Mouse (Mus musculus) MEL (cell line): ENCODE measurements around the gene Vdac1. TPM values are rescaled to one million over a fixed set of nuclear protein-coding genes. Genes with fewer than 3 reads are reported as not detected.

Experiments
- DNase-seq: peaks from one replicate; pipeline ENCODE4 v3.0.0; 2011; ENCODE audit warnings: low read depth, low spot score
- H3K27ac ChIP-seq: 2 replicates; pipeline ENCODE4 v1.5.1; 2012; ENCODE audit warnings: low read depth, mild to moderate bottlenecking, control low read depth, low read length, moderate library complexity; ENCODE audit not compliant: control insufficient read depth
- H3K27me3 ChIP-seq, 2 experiments: fragments of 150-350 bp in 1 of 2; sonication (generic) in 1 of 2; 2 replicates each; pipeline ENCODE4 v1.6.1; 2012; ENCODE audit warnings: low read length in 2 of 2, mild to moderate bottlenecking in 2 of 2, improper control_type of control experiment in 1 of 2, moderate library complexity in 1 of 2; ENCODE audit not compliant: insufficient read depth in 2 of 2, control insufficient read depth in 1 of 2
- H3K36me3 ChIP-seq, 2 experiments: 2 replicates each; pipeline ENCODE4 v1.6.1; 2012 to 2014; ENCODE audit warnings: low read length in 2 of 2, improper control_type of control experiment in 1 of 2, inconsistent platforms in 1 of 2, mild to moderate bottlenecking in 1 of 2; ENCODE audit not compliant: insufficient read depth in 2 of 2, control insufficient read depth in 1 of 2
- H3K4me1 ChIP-seq, 2 experiments: fragments of 150-350 bp in 1 of 2; sonication (generic) in 1 of 2; 2 replicates each; pipeline ENCODE4 v1.6.1; 2012; ENCODE audit warnings: low read length in 2 of 2, improper control_type of control experiment in 1 of 2, mild to moderate bottlenecking in 1 of 2; ENCODE audit not compliant: insufficient read depth in 2 of 2, control insufficient read depth in 1 of 2
- H3K4me3 ChIP-seq, 2 experiments: fragments of 150-350 bp in 1 of 2; sonication (generic) in 1 of 2; 2 replicates each; pipeline ENCODE4 v1.5.1; 2012; ENCODE audit warnings: low read depth in 2 of 2, low read length in 2 of 2, mild to moderate bottlenecking in 2 of 2, moderate library complexity in 2 of 2, control low read depth in 1 of 2, improper control_type of control experiment in 1 of 2; ENCODE audit not compliant: control insufficient read depth in 1 of 2, insufficient read depth in 1 of 2
- H3K79me2 ChIP-seq: 2 replicates; pipeline ENCODE4 v1.6.1; 2012; ENCODE audit warnings: mild to moderate bottlenecking, low read length, moderate library complexity; ENCODE audit not compliant: control insufficient read depth, poor library complexity, insufficient read depth
- H3K9ac ChIP-seq: 2 replicates; pipeline ENCODE4 v1.6.1; 2012; ENCODE audit warnings: low read depth, mild to moderate bottlenecking, control low read depth, low read length, moderate library complexity; ENCODE audit not compliant: control insufficient read depth, poor library complexity, severe bottlenecking
- H3K9me3 ChIP-seq: fragments of 150-350 bp; sonication (generic); replicated peaks from 2 replicates; pipeline ENCODE4 v1.6.1; 2012; ENCODE audit warnings: mild to moderate bottlenecking, low read length, improper control_type of control experiment, moderate library complexity; ENCODE audit not compliant: insufficient read depth
- BHLHE40 ChIP-seq: IDR thresholded peaks from 2 replicates; pipeline ENCODE4 v1.6.1; 2012; ENCODE audit warnings: low read depth, mild to moderate bottlenecking, inconsistent platforms, low read length, improper control_type of control experiment, borderline replicate concordance
- CHD1 ChIP-seq: IDR thresholded peaks from 2 replicates; pipeline ENCODE4 v1.6.1; 2012; ENCODE audit warnings: low read depth, mild to moderate bottlenecking, inconsistent platforms, low read length, improper control_type of control experiment
- MAFK ChIP-seq: IDR thresholded peaks from 2 replicates; pipeline ENCODE4 v1.6.1; 2011; ENCODE audit warnings: low read depth, mild to moderate bottlenecking, low read length, improper control_type of control experiment, borderline replicate concordance
- MAX ChIP-seq: IDR thresholded peaks from 2 replicates; pipeline ENCODE4 v1.6.1; 2011; ENCODE audit warnings: low read length, improper control_type of control experiment
- MAZ ChIP-seq: IDR thresholded peaks from 2 replicates; pipeline ENCODE4 v1.6.1; 2012; ENCODE audit warnings: low read depth, mild to moderate bottlenecking, inconsistent platforms, low read length, improper control_type of control experiment
- MEF2A ChIP-seq: IDR thresholded peaks from 2 replicates; pipeline ENCODE4 v1.6.1; 2014; ENCODE audit warnings: low read depth, mild to moderate bottlenecking, inconsistent platforms, low read length, improper control_type of control experiment; ENCODE audit not compliant: poor library complexity, insufficient replicate concordance, severe bottlenecking; ENCODE audit errors: extremely low read depth
- MXI1 ChIP-seq: IDR thresholded peaks from 2 replicates; pipeline ENCODE4 v1.6.1; 2011; ENCODE audit warnings: mild to moderate bottlenecking, low read depth, low read length, improper control_type of control experiment
- NELFE ChIP-seq: IDR thresholded peaks from 2 replicates; pipeline ENCODE4 v1.6.1; 2011; ENCODE audit warnings: low read depth, low read length, improper control_type of control experiment
- POLR2A ChIP-seq, 2 experiments: IDR thresholded peaks; 2 replicates each; pipeline ENCODE4 v1.6.1; 2011 to 2012; ENCODE audit warnings: low read length in 2 of 2, mild to moderate bottlenecking in 2 of 2, control low read depth in 1 of 2, improper control_type of control experiment in 1 of 2, low read depth in 1 of 2, moderate library complexity in 1 of 2; ENCODE audit not compliant: control insufficient read depth in 1 of 2, insufficient read depth in 1 of 2, poor library complexity in 1 of 2
- POLR2AphosphoS2 ChIP-seq: IDR thresholded peaks from 2 replicates; pipeline ENCODE4 v1.6.1; 2011; ENCODE audit warnings: low read length, improper control_type of control experiment
- POLR2AphosphoS5 ChIP-seq: IDR thresholded peaks from 2 replicates; pipeline ENCODE4 v1.6.1; 2012; ENCODE audit warnings: low read depth, borderline replicate concordance, mild to moderate bottlenecking, inconsistent platforms, low read length, moderate library complexity, mixed read lengths
- SIN3A ChIP-seq: IDR thresholded peaks from 2 replicates; pipeline ENCODE4 v1.6.1; 2012; ENCODE audit warnings: low read length, improper control_type of control experiment, inconsistent platforms
- TAL1 ChIP-seq: IDR thresholded peaks from 2 replicates; pipeline ENCODE4 v1.6.1; 2012; ENCODE audit warnings: mild to moderate bottlenecking, inconsistent platforms, low read length, moderate library complexity, mixed read lengths
- TBP ChIP-seq: IDR thresholded peaks from 2 replicates; pipeline ENCODE4 v1.8.0; 2011; ENCODE audit warnings: low read depth, low read length, improper control_type of control experiment
- TCF12 ChIP-seq: IDR thresholded peaks from 2 replicates; pipeline ENCODE4 v1.6.1; 2014; ENCODE audit warnings: low read depth, mild to moderate bottlenecking, inconsistent platforms, low read length, improper control_type of control experiment, moderate library complexity
- UBTF ChIP-seq: IDR thresholded peaks from 2 replicates; pipeline ENCODE4 v1.6.1; 2012; ENCODE audit warnings: low read depth, mild to moderate bottlenecking, inconsistent platforms, low read length, improper control_type of control experiment, moderate library complexity, borderline replicate concordance; ENCODE audit not compliant: insufficient read depth
- ZC3H11A ChIP-seq: IDR thresholded peaks from 2 replicates; pipeline ENCODE4 v1.6.1; 2012; ENCODE audit warnings: low read depth, mild to moderate bottlenecking, inconsistent platforms, low read length, improper control_type of control experiment
- ZKSCAN1 ChIP-seq: IDR thresholded peaks from 2 replicates; pipeline ENCODE4 v1.6.1; 2012; ENCODE audit warnings: low read depth, mild to moderate bottlenecking, inconsistent platforms, low read length, improper control_type of control experiment, moderate library complexity
- ZMIZ1 ChIP-seq: IDR thresholded peaks from 2 replicates; pipeline ENCODE4 v1.6.1; 2012; ENCODE audit warnings: low read depth, mild to moderate bottlenecking, inconsistent platforms, low read length, improper control_type of control experiment, moderate library complexity
- polyA plus RNA-seq, 2 experiments: library from polyadenylated mRNA; stranded (reverse) in 1 of 2; unstranded in 1 of 2; fragments of >175 nt in 1 of 2; fragments of >200 nt in 1 of 2; gene quantifications; 2 replicates each; pipeline versions ENCODE4 v1.2.1 to v1.2.4; 2012; ENCODE audit warnings: low replicate concordance in 2 of 2, low read depth in 1 of 2; ENCODE audit not compliant: insufficient read length in 2 of 2, insufficient read depth in 1 of 2, missing spikeins in 1 of 2
- total RNA-seq: library from RNA; depleted of rRNA; stranded (reverse); fragments of 300-350 nt; gene quantifications from 2 replicates; pipeline ENCODE4 v1.2.3, GENCODE M21; 2012

Vdac1 gene
- total and polyA plus RNA-seq, 3 experiments = 257 to 389 (median 381) TPM

DNA sequence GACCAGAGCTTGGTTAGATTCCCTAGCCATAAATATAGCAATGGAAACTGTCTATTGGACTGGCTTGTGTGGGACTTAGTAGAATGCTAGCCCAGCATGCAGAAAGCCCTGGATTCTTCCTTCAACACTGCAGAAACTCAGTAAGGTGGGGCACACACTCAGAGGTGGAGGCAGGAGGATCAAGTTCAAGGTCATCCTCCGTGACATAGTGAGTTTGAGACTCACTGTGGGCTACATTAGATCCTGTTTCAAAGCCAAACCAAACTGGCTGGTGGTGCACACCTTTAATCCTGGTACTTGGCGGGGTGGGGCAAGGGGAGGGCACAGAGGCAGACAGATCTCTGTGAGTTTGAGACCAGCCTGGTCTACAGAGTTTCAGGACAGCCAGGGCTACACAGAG is 3.7 kb downstream of the Vdac1 start:
- no peak overlapping the region for H3K9ac ChIP-seq
- H3K4me1 ChIP-seq = peaks cover 20 to 55% of the 10 kb centered on the region in 2 experiments
- peaks cover 88% of the 10 kb centered on the region for H3K79me2 ChIP-seq
- no peak overlapping the region for H3K4me3 ChIP-seq
- H3K9me3 ChIP-seq = no peaks in the 10 kb centered on the region
- peaks cover 13 to 54% of the 10 kb centered on the region in 2 experiments for H3K36me3 ChIP-seq
- TF ChIP-seq POLR2A (IDR thresholded peaks at IDR 0.05; ENCODE audit: control insufficient read depth in 1 of 2, insufficient read depth in 1 of 2, low read depth in 1 of 2, low read length in 2 of 2, poor library complexity in 1 of 2) (no peak), TBP (no peak), MEF2A (no peak), POLR2AphosphoS5 (no peak), MAFK (no peak), POLR2AphosphoS2 (no peak), CHD1 (no peak), TCF12 (no peak), SIN3A (no peak), ZMIZ1 (no peak), ZKSCAN1 (no peak), NELFE (no peak), ZC3H11A (no peak), TAL1 (no peak), MAX (no peak), BHLHE40 (no peak), MAZ (no peak)
- H3K27me3 ChIP-seq = no peaks in the 10 kb centered on the region
- DNase-seq = no peak
- H3K27ac ChIP-seq = no peak overlapping the region

DNA sequence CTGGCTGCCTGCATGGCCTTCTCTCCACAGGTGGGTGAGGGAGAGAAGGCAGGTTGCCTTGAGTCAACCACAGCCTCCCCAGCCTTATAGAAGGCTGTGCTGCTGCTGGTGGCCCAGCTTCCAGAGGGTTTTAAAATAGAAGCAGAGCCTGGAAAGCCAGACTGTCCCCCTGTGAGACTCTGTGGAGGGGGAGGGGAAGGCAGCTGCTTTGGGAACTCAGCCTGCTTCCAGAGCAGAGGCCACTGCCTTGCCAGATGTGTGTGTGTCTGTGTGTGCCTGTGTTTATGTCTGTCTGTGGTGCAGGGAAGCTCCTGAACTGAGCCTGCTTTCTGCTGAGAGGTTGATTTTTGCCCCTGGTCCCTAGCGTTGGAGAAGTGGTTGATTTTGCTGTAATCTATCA is 4.5 kb downstream of the Vdac1 start:
- Histone ChIP-seq H3K36me3 (peaks cover 13 to 61% of the 10 kb centered on the region in 2 experiments), H3K9ac (peak overlapping the region; percentile 1; the same call in 1 of the 2 replicates), H3K9me3 (no peaks in the 10 kb centered on the region), H3K4me3 (no peak overlapping the region), H3K79me2 (peaks cover 93% of the 10 kb centered on the region), H3K27me3 (no peaks in the 10 kb centered on the region), H3K27ac (no peak overlapping the region), H3K4me1 (peaks cover 20 to 55% of the 10 kb centered on the region in 2 experiments)
- no peak for TF ChIP-seq UBTF
- TF ChIP-seq MXI1 = no peak
- no peak for TF ChIP-seq ZKSCAN1
- DNase-seq = no peak
